Mouse (Mus musculus) retina, postnatal 7 days (tissue): Measurements from ENCODE around the gene Adad2.

Experiments used
- DNase-seq: peaks from one replicate; pipeline ENCODE4 v3.0.0-alpha.2; 2012; ENCODE audit warnings: low read depth, low spot score

The Adad2 gene

DNA sequence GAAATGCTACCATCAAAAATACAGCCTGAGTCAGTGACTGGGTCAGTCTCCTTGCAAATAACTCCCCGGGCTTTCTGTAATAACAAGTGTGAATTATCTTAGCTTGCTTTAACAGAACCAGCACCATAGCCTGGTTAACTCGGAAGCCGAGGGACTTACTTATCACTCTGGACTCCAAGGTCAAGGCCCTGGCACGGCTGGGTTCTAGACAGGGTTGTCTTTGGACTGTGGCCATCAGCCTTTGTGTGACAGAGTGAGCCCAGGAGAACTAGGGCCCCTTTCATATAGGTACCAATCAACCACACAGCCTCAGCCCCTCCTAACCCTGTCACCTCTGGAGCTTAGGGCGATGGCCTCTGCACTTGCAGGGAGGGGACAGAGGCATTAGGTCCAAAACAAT, 28.5 kb downstream of the Adad2 start:
- no peak for DNase-seq

DNA sequence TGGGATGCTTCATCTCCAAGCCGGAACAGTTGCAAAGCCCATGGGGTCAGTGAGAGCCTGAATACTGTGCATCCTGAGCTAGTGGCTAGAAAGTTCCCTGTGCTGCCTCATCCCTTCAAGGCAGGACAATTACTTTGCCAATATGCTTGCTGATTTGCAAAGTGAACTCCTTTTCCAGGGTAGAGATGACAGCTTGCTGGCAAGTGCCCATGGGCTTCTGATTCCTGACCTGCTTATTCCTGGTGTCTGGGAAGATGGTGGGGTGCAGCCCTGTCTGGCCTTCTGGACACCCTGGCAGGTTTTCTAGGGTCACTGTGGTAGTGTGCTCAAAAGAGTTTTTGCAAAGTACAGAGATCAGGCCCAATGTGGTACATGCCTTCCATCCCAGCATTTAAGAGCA, 30.4 kb downstream of the Adad2 start:
- no peak for DNase-seq

DNA sequence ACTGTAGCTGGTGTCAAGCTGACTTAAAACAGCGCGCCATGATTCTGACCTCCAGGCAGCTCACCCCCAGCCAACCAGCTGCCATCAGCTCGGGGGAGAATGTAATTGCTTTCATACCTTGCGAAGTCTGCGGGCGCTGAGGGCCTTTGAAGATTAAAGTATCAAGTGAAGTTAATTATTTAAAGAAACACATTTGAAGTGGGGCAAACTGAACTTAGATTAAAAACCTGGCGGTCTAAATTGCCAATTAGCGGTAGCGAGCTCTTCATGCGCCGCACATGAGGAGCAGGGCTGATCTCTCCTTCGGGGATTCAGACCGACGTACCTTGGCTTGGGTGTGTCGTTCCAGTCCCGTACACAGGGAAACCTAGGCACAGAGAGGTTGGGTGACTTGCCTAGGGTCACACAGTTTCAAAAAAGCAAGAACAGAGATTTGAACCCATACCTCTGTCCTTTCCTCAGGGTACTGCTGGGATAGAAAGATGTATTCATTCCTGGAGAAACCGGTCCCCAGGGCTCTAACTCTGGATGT, 31.9 kb downstream of the Adad2 start:
- no peak for DNase-seq

DNA sequence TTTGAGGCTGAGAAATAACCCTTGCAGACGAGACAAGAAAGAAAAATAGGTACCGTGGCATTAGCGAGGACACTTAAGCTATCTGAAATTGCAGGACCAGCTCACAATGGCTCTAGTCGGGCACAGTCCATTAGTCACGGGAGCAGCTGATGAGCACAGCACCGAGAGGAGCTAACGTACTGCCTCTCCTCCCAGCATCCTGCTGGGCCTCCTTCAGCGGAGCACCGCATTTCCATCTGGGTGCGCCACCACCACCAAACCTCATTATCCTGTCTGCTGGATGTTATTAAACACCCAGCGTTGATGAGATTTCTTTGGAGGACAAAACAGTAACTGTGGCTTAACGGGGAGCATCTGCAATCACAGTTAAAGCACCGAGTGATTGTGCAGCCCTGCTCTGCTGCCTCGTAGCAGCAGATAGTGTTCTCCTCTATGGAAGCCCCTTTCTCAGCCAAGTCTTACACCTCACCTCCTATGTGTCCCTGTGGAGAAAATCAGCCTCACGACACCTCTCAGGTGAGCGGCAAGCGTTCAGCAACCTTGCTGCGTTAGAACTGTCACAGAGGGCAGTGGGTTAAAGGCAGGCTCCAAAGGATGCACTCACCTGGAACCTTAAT, 32.5 kb downstream of the Adad2 start:
- no peak for DNase-seq

DNA sequence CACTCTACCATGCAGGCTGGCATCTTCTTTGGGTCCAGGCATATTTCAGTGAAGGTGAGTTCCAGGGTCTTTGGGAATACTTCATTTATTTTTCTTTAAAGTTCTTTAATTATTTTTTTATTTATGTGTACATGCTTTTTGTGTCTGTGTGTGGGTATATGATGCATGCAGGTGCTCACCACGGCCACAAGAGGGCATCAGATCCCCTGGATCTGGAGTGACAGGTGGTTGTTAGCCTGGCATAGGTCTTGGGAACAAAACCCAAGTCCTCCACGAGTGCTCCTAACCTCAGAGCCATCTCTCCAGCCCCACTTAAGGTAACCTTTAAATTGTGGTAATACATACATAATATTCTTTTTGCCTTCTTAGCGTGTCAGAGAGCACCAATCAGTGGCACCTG, 33.6 kb downstream of the Adad2 start:
- no peak for DNase-seq

DNA sequence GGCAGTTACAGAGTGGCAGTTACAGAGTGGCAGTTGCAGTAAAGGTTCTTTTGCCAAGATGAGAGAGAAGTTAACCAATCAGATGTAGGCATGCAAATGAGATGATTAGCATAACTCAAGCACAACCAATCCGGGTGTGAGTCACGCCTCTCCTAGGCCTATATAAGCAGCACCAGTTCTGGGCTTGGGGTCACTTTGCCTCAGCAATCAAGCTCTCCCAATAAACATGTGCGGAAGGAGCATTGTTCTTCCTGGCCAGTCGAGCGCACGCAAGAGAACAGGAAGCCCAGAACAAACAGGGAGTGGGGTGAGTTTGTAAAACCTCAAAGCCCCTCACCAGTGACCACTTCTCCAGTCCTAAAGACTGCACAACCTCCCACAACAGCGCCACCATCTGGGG, 34.3 kb downstream of the Adad2 start:
- DNase-seq, result no peak

DNA sequence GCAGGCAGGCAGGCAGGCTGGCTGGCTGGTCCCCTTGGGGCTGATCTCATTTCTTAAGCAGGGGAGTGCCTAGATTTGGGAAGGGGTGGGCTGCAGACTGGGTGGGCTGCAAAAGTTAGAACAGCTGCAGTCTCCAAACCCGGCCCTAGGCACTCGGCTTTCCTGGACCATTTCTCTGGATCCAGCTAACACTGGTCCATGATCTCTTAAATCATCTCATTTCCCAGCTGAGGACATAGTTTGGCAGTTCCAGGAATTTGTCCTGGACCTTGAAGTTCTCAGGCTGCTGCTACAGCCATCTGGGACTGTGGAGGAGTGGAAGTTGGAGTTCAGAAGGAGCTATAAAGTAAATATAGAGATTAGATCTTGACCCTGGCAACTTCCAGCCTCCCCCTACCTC, 38.8 kb downstream of the Adad2 start:
- DNase-seq, result no peak

DNA sequence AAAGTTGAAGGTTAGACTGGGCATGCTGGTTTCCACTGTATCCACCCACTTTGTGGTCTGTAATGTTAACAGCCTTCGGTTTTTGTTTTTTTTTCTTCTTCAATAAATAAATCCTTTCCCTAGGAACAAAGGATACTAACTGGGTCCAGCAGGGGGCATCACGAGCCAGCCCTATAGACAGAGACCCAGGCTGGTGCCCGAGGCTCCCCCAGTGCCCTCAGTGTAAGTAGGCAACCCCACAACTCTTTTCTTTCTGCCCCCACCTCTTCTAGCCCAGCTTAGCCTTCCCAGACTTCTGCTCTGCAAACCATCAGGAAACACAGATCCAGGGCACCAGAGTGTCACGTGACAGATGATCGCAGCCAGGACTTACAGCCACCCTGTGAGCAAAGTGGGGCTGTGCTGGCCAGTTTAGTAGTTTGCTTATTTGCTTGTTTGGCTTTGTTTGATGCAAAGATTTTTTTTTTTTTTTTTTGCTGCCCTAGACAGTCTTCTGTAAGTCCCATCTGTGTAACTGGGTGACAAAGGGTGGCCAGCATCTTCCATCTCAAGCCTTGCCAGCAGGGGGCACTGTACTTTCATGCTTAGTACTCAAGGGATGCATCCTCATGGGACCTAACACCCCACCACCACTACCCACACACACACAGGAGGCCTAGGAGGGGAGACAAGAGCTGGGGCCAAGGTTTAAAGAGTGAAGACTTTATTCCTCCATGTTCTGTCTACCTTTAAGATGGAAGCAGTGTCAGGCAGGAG, 44.3 kb downstream of the Adad2 start:
- no peak for DNase-seq

DNA sequence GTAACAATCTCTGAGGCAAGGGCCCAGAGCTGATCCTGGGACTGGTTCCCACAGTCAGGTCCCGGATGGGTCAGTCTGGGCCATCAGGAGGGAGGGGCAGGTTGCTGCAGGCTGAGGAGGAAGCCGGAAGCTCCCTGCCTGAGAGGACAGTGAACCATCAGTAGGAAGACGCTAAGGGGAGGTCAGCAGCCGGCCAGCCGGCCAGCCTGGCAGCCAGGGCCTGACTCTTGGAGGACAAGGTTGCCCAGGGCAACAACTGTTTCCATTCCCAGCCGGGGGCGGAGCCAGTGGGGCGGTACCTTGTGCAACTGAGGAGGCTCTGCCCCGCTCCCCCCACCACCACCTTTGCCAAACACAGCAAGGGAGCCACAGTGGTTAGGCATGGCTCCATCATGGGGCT, 48.5 kb downstream of the Adad2 start:
- DNase-seq, result no peak

DNA sequence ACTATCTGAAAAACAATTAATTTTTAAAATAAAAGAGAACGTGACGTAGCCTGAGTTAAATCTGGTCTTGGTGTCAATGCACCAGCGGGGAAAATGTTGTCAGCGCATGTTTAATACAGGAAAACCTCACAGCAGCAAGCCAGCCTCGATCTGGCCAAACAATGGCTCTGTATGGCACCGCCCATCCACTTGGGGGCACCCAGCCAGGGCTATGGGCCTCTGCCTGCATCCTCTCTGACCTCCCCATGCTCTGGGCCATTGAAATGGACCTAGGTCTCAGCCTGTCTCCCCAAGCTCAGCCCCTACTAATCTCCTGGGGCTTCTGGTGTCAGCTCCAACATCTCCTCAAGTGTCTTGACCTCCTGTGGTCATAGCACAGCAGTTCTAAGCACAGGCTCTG, 49.3 kb downstream of the Adad2 start:
- no peak for DNase-seq

DNA sequence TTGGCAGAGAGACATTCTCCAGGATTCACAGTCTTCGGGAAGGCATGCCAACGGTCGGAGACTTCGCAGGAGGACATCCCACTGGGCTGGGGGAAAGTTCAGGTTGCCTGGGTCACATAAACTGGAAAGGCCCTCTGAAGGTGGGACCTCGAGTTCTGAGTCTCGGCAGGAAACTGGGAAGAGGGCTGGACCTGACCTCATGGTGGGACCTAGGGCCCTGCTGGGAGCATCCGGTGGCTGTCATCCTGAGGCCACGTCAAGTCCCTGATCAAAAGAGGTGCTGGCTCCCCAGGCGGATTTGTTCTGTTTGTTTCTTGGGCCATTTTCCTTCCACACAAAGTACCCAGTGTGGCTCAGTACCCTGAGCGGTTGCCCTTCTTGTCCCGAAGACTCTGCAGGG, 50.9 kb downstream of the Adad2 start:
- DNase-seq, result no peak

DNA sequence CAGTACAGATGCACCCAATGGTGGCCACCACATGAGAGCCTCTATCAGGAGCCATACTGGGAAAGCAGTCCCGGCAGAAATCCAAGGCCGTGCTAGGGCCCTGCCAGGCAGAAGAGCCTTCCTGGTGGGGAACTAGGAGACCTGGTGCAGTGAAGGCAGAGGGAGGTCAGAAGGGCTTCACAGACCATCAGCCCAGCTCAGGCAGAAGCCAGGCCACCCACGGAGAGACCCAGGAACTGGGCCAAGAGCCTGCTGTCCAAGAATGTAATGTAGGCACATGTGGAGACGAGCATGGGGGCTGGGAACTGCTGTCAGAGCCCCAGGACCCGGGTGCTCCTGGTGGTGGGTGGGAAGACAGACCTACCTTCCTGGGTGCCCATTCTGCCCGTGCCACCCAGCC, 52.7 kb downstream of the Adad2 start:
- no peak for DNase-seq
